Mouse (Mus musculus): ENCODE results near the gene Ano6. TPM values are rescaled to one million over a fixed set of nuclear protein-coding genes. Genes with fewer than 3 reads are reported as not detected.

Gene Ano6
- total and polyA plus RNA-seq, 3 experiments = 14.9 to 27.0 (median 18.4) TPM

GRCm38 (mm10) chr15:95969596-95969995 is 179.0 kb downstream of the Ano6 start:
- Histone ChIP-seq H3K9me3 (replicated peaks; ENCODE audit: low read length) (no peaks in the 10 kb centered on the region), H3K4me1 (ENCODE audit: control insufficient read depth in 1 of 2, insufficient read depth in 2 of 2) (peaks cover 0 to 12% of the 10 kb centered on the region in 2 experiments; a peak in 2 of 4 replicates), H3K4me2 (ENCODE audit: insufficient read depth, low read depth, poor library complexity, severe bottlenecking) (no peak overlapping the region), H3K27ac (ENCODE audit: insufficient read depth, low read depth) (no peak overlapping the region), H3K9ac (ENCODE audit: insufficient read depth, low read depth) (no peak overlapping the region), H3K36me3 (replicated peaks in 1 of 2; ENCODE audit: control insufficient read depth in 1 of 2, insufficient read depth in 1 of 2, low read length in 1 of 2) (peaks cover 48 to 85% of the 10 kb centered on the region in 2 experiments), H3K27me3 (replicated peaks) (no peaks in the 10 kb centered on the region), H3K79me2 (replicated peaks; ENCODE audit: control insufficient read depth, extremely low read depth, insufficient read depth, poor library complexity, severe bottlenecking) (no peaks in the 10 kb centered on the region), H3K4me3 (replicated peaks in 1 of 3; ENCODE audit: low read depth in 2 of 3, low read length in 2 of 3, poor library complexity in 1 of 3) (no peak overlapping the region)
- no peak for TF ChIP-seq HCFC1 (IDR thresholded peaks at IDR 0.05; ENCODE audit: low read depth, low read length)
- TF ChIP-seq RCOR1 (conservative IDR thresholded peaks at IDR 0.05; ENCODE audit: low read depth, low read length) = no peak
- TF ChIP-seq SMC3 (IDR thresholded peaks at IDR 0.05; ENCODE audit: low read depth, low read length) = no peak
- no peak for TF ChIP-seq SIN3A (IDR thresholded peaks at IDR 0.05; ENCODE audit: low read length)
- no peak for TF ChIP-seq MAZ (IDR thresholded peaks at IDR 0.05; ENCODE audit: low read depth, low read length)
- TF ChIP-seq MYC (IDR thresholded peaks at IDR 0.05; ENCODE audit: low read depth, low read length) = no peak
- no peak for TF ChIP-seq POLR2AphosphoS2 (IDR thresholded peaks at IDR 0.05; ENCODE audit: low read depth, low read length)
- no peak for TF ChIP-seq UBTF (IDR thresholded peaks at IDR 0.05; ENCODE audit: low read depth, low read length)
- no peak for TF ChIP-seq KAT2A (IDR thresholded peaks at IDR 0.05; ENCODE audit: insufficient replicate concordance, low read length)
- no peak for TF ChIP-seq JUN (IDR thresholded peaks at IDR 0.05; ENCODE audit: insufficient read depth, low read depth, low read length)
- no peak for TF ChIP-seq BHLHE40 (IDR thresholded peaks at IDR 0.05; ENCODE audit: low read depth, low read length)
- no peak for TF ChIP-seq GABPA (IDR thresholded peaks at IDR 0.05; ENCODE audit: insufficient replicate concordance, low read depth, low read length)
- TF ChIP-seq EP300 (IDR thresholded peaks at IDR 0.05; ENCODE audit: low read length) = no peak
- dilution Hi-C loops (cut with MboI; ENCODE audit: extremely low pct_ligation_motif_present, extremely low pct_unique_long_range_greater_than_20kb, low sequenced_read_pairs) = no loop called here
- in situ Hi-C loops (cut with MboI; ENCODE audit: low pct_ligation_motif_present, low pct_unique_long_range_greater_than_20kb, low sequenced_read_pairs) = no loop called here
- no peak for DNase-seq (ENCODE audit: extremely low read depth)

DNA sequence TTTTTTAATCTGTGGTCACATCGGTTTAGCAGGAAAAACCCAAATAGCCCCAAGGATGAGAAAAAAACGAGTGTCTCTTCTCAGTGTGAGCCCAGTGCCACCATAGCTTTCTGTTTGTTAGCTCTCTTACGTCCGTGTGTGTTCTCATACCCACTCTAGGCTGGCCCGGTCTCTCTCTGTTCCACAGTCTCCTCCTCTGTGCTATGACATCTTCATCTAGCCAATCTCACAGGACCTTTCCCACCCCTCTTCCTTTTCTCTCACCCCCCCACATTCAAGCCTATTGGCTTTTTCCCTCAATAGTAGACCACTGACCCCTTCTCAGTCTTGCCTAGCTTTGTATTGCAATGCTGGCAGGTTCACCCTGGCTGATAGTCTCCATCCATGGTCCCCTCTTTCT is 179.5 kb downstream of the Ano6 start:
- H3K4me2 ChIP-seq (ENCODE audit: insufficient read depth, low read depth, poor library complexity, severe bottlenecking) = no peak overlapping the region
- dilution Hi-C loops (cut with MboI; ENCODE audit: extremely low pct_ligation_motif_present, extremely low pct_unique_long_range_greater_than_20kb, low sequenced_read_pairs) = no loop called here
- H3K9ac ChIP-seq (ENCODE audit: insufficient read depth, low read depth) = no peak overlapping the region
- H3K36me3 ChIP-seq (replicated peaks in 1 of 2; ENCODE audit: control insufficient read depth in 1 of 2, insufficient read depth in 1 of 2, low read length in 1 of 2) = peaks cover 48 to 85% of the 10 kb centered on the region in 2 experiments
- in situ Hi-C loops (cut with MboI; ENCODE audit: low pct_ligation_motif_present, low pct_unique_long_range_greater_than_20kb, low sequenced_read_pairs) = no loop called here
- peaks cover 0 to 12% of the 10 kb centered on the region in 2 experiments; a peak in 2 of 4 replicates for H3K4me1 ChIP-seq (ENCODE audit: control insufficient read depth in 1 of 2, insufficient read depth in 2 of 2)
- no peak for DNase-seq (ENCODE audit: extremely low read depth)
- no peak overlapping the region for H3K4me3 ChIP-seq (replicated peaks in 1 of 3; ENCODE audit: low read depth in 2 of 3, low read length in 2 of 3, poor library complexity in 1 of 3)
- no peaks in the 10 kb centered on the region for H3K27me3 ChIP-seq (replicated peaks)
- H3K27ac ChIP-seq (ENCODE audit: insufficient read depth, low read depth) = no peak overlapping the region
- no peak for TF ChIP-seq RCOR1 (conservative IDR thresholded peaks at IDR 0.05; ENCODE audit: low read depth, low read length)
- no peak for TF ChIP-seq USF2 (conservative IDR thresholded peaks at IDR 0.05; ENCODE audit: low read depth, low read length)
- TF ChIP-seq MEF2A (IDR thresholded peaks at IDR 0.05; ENCODE audit: borderline replicate concordance, low read depth, low read length) = no peak
- H3K9me3 ChIP-seq (replicated peaks; ENCODE audit: low read length) = no peaks in the 10 kb centered on the region
- H3K79me2 ChIP-seq (replicated peaks; ENCODE audit: control insufficient read depth, extremely low read depth, insufficient read depth, poor library complexity, severe bottlenecking) = no peaks in the 10 kb centered on the region

All from CH12.LX (cell line).